Mouse (Mus musculus) embryo, embryonic 10 days (tissue): ENCODE measurements at regions not wholly inside any gene's neighbourhood (a gene's known extent, or its start where the extent isn't known, plus 50 kb on each side); places are given as distances from the start of the nearest gene placed in this dataset.

ENCODE experiments used
- DNase-seq: peaks from one replicate; pipeline ENCODE4 v3.0.0-alpha.2; 2015; ENCODE audit warnings: low spot score

- DNase-seq = no peak
Observed at GRCm38 (mm10) chr2:116808113-116808512, 70.4 kb upstream of the Tmco5 start.

- DNase-seq = no peak
Observed at GRCm38 (mm10) chr2:116808554-116808953, 69.9 kb upstream of the Tmco5 start.

- DNase-seq = no peak
Observed at GRCm38 (mm10) chr2:116810116-116810515, 68.4 kb upstream of the Tmco5 start.

- DNase-seq = peak; percentile 55
Observed at GRCm38 (mm10) chr2:116812869-116813558, 65.5 kb upstream of the Tmco5 start.

GRCm38 (mm10) chr2:116813559-116813895 is 65.0 kb upstream of the Tmco5 start:
- DNase-seq = no peak

- no peak for DNase-seq
Observed at GRCm38 (mm10) chr2:116817134-116817533, 61.4 kb upstream of the Tmco5 start.

GRCm38 (mm10) chr2:116817561-116817960 is 60.9 kb upstream of the Tmco5 start:
- no peak for DNase-seq

GRCm38 (mm10) chr2:116818550-116818949 is 59.9 kb upstream of the Tmco5 start:
- no peak for DNase-seq

GRCm38 (mm10) chr2:116819016-116819687 is 59.3 kb upstream of the Tmco5 start:
- DNase-seq = no peak

GRCm38 (mm10) chr2:116820831-116821745 is 57.4 kb upstream of the Tmco5 start:
- peak; percentile 62 for DNase-seq
